Mouse (Mus musculus): ENCODE results near the gene Zan. TPM values are rescaled to one million over a fixed set of nuclear protein-coding genes. Genes with fewer than 3 reads are reported as not detected.
A peak's percentile ranks its signal among the peaks of the same experiment; 100 is the strongest.

Zan gene
- polyA plus RNA-seq, 1 experiment: 0.04 TPM

- H3K9ac ChIP-seq (ENCODE audit: low read depth, poor library complexity, severe bottlenecking): peak overlapping the region; percentile 60
- no peaks in the 10 kb centered on the region for H3K36me3 ChIP-seq (ENCODE audit: control insufficient read depth, insufficient read depth, low read length, poor library complexity, severe bottlenecking)
- H3K4me1 ChIP-seq (ENCODE audit: control insufficient read depth, insufficient read depth, low read length): no peaks in the 10 kb centered on the region
- no peaks in the 10 kb centered on the region for H3K27me3 ChIP-seq (ENCODE audit: control insufficient read depth, insufficient read depth, low read length, poor library complexity, severe bottlenecking)
- H3K4me3 ChIP-seq (ENCODE audit: low read depth, low read length): peak overlapping the region; percentile 51
- H3K9me3 ChIP-seq (replicated peaks; ENCODE audit: control insufficient read depth, insufficient read depth, low read length, poor library complexity, severe bottlenecking): no peaks in the 10 kb centered on the region
- H3K27ac ChIP-seq (ENCODE audit: insufficient read depth, low read length): no peak overlapping the region
- no peak for TF ChIP-seq POLR2A (IDR thresholded peaks at IDR 0.05; ENCODE audit: insufficient read depth, low read length)
- no peak for TF ChIP-seq CTCF (IDR thresholded peaks at IDR 0.05; ENCODE audit: low read depth, low read length)
- no peak for TF ChIP-seq EP300 (IDR thresholded peaks at IDR 0.05; ENCODE audit: insufficient read depth, low read depth, low read length)
Measured at GRCm38 (mm10) chr5:137485851-137486155, 8.9 kb upstream of the Zan start.

GRCm38 (mm10) chr5:137485071-137485850, 8.4 kb upstream of the Zan start:
- Histone ChIP-seq H3K4me1 (ENCODE audit: control insufficient read depth, insufficient read depth, low read length) (no peaks in the 10 kb centered on the region), H3K9me3 (replicated peaks; ENCODE audit: control insufficient read depth, insufficient read depth, low read length, poor library complexity, severe bottlenecking) (no peaks in the 10 kb centered on the region), H3K9ac (ENCODE audit: low read depth, poor library complexity, severe bottlenecking) (peak overlapping the region; percentile 60), H3K27me3 (ENCODE audit: control insufficient read depth, insufficient read depth, low read length, poor library complexity, severe bottlenecking) (no peaks in the 10 kb centered on the region), H3K36me3 (ENCODE audit: control insufficient read depth, insufficient read depth, low read length, poor library complexity, severe bottlenecking) (no peaks in the 10 kb centered on the region), H3K4me3 (ENCODE audit: low read depth, low read length) (peak overlapping the region; percentile 51), H3K27ac (ENCODE audit: insufficient read depth, low read length) (no peak overlapping the region)
- TF ChIP-seq POLR2A (IDR thresholded peaks at IDR 0.05; ENCODE audit: insufficient read depth, low read length) (no peak), CTCF (IDR thresholded peaks at IDR 0.05; ENCODE audit: low read depth, low read length) (no peak), EP300 (IDR thresholded peaks at IDR 0.05; ENCODE audit: insufficient read depth, low read depth, low read length) (no peak)

- Histone ChIP-seq H3K4me3 (ENCODE audit: low read depth, low read length) (no peak overlapping the region), H3K27ac (ENCODE audit: insufficient read depth, low read length) (no peak overlapping the region), H3K4me1 (ENCODE audit: control insufficient read depth, insufficient read depth, low read length) (no peaks in the 10 kb centered on the region), H3K27me3 (ENCODE audit: control insufficient read depth, insufficient read depth, low read length, poor library complexity, severe bottlenecking) (no peaks in the 10 kb centered on the region), H3K36me3 (ENCODE audit: control insufficient read depth, insufficient read depth, low read length, poor library complexity, severe bottlenecking) (no peaks in the 10 kb centered on the region), H3K9ac (ENCODE audit: low read depth, poor library complexity, severe bottlenecking) (no peak overlapping the region), H3K9me3 (replicated peaks; ENCODE audit: control insufficient read depth, insufficient read depth, low read length, poor library complexity, severe bottlenecking) (no peaks in the 10 kb centered on the region)
- TF ChIP-seq EP300 (IDR thresholded peaks at IDR 0.05; ENCODE audit: insufficient read depth, low read depth, low read length) (no peak), CTCF (IDR thresholded peaks at IDR 0.05; ENCODE audit: low read depth, low read length) (no peak), POLR2A (IDR thresholded peaks at IDR 0.05; ENCODE audit: insufficient read depth, low read length) (no peak)
Measured at GRCm38 (mm10) chr5:137481897-137482296, 5.0 kb upstream of the Zan start.

GRCm38 (mm10) chr5:137481138-137481537, 4.3 kb upstream of the Zan start:
- Histone ChIP-seq H3K36me3 (ENCODE audit: control insufficient read depth, insufficient read depth, low read length, poor library complexity, severe bottlenecking) (no peaks in the 10 kb centered on the region), H3K4me1 (ENCODE audit: control insufficient read depth, insufficient read depth, low read length) (no peaks in the 10 kb centered on the region), H3K27ac (ENCODE audit: insufficient read depth, low read length) (no peak overlapping the region), H3K27me3 (ENCODE audit: control insufficient read depth, insufficient read depth, low read length, poor library complexity, severe bottlenecking) (no peaks in the 10 kb centered on the region), H3K4me3 (ENCODE audit: low read depth, low read length) (no peak overlapping the region), H3K9ac (ENCODE audit: low read depth, poor library complexity, severe bottlenecking) (no peak overlapping the region), H3K9me3 (replicated peaks; ENCODE audit: control insufficient read depth, insufficient read depth, low read length, poor library complexity, severe bottlenecking) (no peaks in the 10 kb centered on the region)
- TF ChIP-seq POLR2A (IDR thresholded peaks at IDR 0.05; ENCODE audit: insufficient read depth, low read length) (no peak), EP300 (IDR thresholded peaks at IDR 0.05; ENCODE audit: insufficient read depth, low read depth, low read length) (no peak), CTCF (IDR thresholded peaks at IDR 0.05; ENCODE audit: low read depth, low read length) (peak; percentile 27)

GRCm38 (mm10) chr5:137474351-137474750, 2.5 kb downstream of the Zan start:
- Histone ChIP-seq H3K27ac (ENCODE audit: insufficient read depth, low read length) (no peak overlapping the region), H3K36me3 (ENCODE audit: control insufficient read depth, insufficient read depth, low read length, poor library complexity, severe bottlenecking) (no peaks in the 10 kb centered on the region), H3K9me3 (replicated peaks; ENCODE audit: control insufficient read depth, insufficient read depth, low read length, poor library complexity, severe bottlenecking) (no peaks in the 10 kb centered on the region), H3K27me3 (ENCODE audit: control insufficient read depth, insufficient read depth, low read length, poor library complexity, severe bottlenecking) (no peaks in the 10 kb centered on the region), H3K9ac (ENCODE audit: low read depth, poor library complexity, severe bottlenecking) (no peak overlapping the region), H3K4me3 (ENCODE audit: low read depth, low read length) (no peak overlapping the region), H3K4me1 (ENCODE audit: control insufficient read depth, insufficient read depth, low read length) (no peaks in the 10 kb centered on the region)
- no peak for TF ChIP-seq POLR2A (IDR thresholded peaks at IDR 0.05; ENCODE audit: insufficient read depth, low read length)
- TF ChIP-seq EP300 (IDR thresholded peaks at IDR 0.05; ENCODE audit: insufficient read depth, low read depth, low read length): no peak
- no peak for TF ChIP-seq CTCF (IDR thresholded peaks at IDR 0.05; ENCODE audit: low read depth, low read length)

GRCm38 (mm10) chr5:137472252-137472904, 4.5 kb downstream of the Zan start:
- Histone ChIP-seq H3K4me1 (ENCODE audit: control insufficient read depth, insufficient read depth, low read length) (no peaks in the 10 kb centered on the region), H3K36me3 (ENCODE audit: control insufficient read depth, insufficient read depth, low read length, poor library complexity, severe bottlenecking) (no peaks in the 10 kb centered on the region), H3K27ac (ENCODE audit: insufficient read depth, low read length) (no peak overlapping the region), H3K9me3 (replicated peaks; ENCODE audit: control insufficient read depth, insufficient read depth, low read length, poor library complexity, severe bottlenecking) (no peaks in the 10 kb centered on the region), H3K4me3 (ENCODE audit: low read depth, low read length) (no peak overlapping the region), H3K27me3 (ENCODE audit: control insufficient read depth, insufficient read depth, low read length, poor library complexity, severe bottlenecking) (no peaks in the 10 kb centered on the region), H3K9ac (ENCODE audit: low read depth, poor library complexity, severe bottlenecking) (no peak overlapping the region)
- TF ChIP-seq CTCF (IDR thresholded peaks at IDR 0.05; ENCODE audit: low read depth, low read length) (no peak), POLR2A (IDR thresholded peaks at IDR 0.05; ENCODE audit: insufficient read depth, low read length) (no peak), EP300 (IDR thresholded peaks at IDR 0.05; ENCODE audit: insufficient read depth, low read depth, low read length) (no peak)

Data from ES-Bruce4 (cell line).